ENCODE assay signal across 7 mouse cellular contexts in the genomic region with DNA sequence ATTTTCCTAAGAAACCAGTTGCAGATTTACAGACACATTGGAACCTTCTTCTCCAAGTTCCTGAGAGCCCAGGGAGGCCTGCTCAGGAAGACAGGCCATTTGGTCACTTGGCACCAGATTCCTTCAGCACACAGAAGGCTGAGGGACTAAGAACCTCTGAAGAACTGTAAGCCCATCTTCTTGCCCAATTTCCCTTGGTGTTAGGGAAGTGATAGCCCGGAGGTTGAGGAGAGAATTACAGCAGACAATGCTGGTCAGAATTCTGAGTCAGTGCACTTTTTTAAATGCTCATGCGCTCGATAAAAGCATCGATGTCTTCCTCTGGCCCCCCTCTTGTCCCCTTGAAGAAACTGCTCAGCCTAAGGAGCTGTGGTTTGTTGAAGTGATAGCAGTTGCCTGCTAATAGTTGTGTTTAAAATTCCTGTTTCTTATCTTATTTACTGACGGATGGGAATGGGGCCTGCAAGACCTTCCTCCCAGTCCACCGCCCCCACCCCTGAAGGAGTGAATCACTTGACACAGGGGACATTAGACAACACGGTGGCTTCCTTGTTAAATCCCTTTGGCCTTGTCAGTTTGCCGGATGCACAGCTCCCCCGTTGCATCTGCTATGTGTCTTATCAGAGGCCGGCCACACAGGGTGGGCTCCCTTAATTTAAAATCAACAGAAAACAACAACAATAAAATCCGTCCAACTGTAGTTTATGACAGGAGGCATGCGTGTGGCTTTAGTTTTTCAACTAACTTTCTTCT.
DNase-seq lines count a peak whose midpoint lies in the region; ATAC-seq and TF ChIP-seq lines count a peak whose summit lies in the region.

No protein-coding gene starts in this region.

- H3K9me3 ChIP-seq in lung, embryonic 14.5 days (ENCODE audit: low read depth, low read length), result no peaks in the 10 kb centered on the region
- H3K9me3 ChIP-seq in liver, embryonic 12.5 days (replicated peaks), result no peaks in the 10 kb centered on the region

- ATAC-seq in lung, embryonic 14.5 days (ENCODE audit: insufficient read depth), result peak; percentile 61
- ATAC-seq in granulocyte monocyte progenitor cell, adult 5-6 weeks (replicated peaks; ENCODE audit: poor library complexity, severe bottlenecking), result peak; percentile 80
- ATAC-seq in liver, embryonic 12.5 days, result peak; percentile 83

- WGBS in lung, embryonic 14.5 days, result 16% methylated on average over 12 of the region's 12 CpGs
- WGBS in liver, embryonic 12.5 days (ENCODE audit: insufficient replicate concordance), result 3% methylated on average over 12 of the region's 12 CpGs

- H3K9ac ChIP-seq in lung, embryonic 14.5 days, result no peak overlapping the region
- no peak overlapping the region for H3K9ac ChIP-seq in liver, embryonic 12.5 days

- H3K4me1 ChIP-seq in lung, embryonic 14.5 days (ENCODE audit: insufficient read depth), result peaks cover 11% of the 10 kb centered on the region; the same call in 1 of the 2 replicates
- peaks cover 48% of the 10 kb centered on the region for H3K4me1 ChIP-seq in liver, embryonic 12.5 days

- no peak overlapping the region for H3K4me3 ChIP-seq in lung, embryonic 14.5 days (ENCODE audit: low read depth, low read length)
- H3K4me3 ChIP-seq in liver, embryonic 12.5 days, result no peak overlapping the region

- H3K27ac ChIP-seq in lung, embryonic 14.5 days (ENCODE audit: low read depth), result peak overlapping the region; percentile 74
- H3K27ac ChIP-seq in liver, embryonic 12.5 days, result 0 out of 2 replicates have a peak overlapping the region, but pooled peaks have one; percentile 38

- peak; percentile 61 for DNase-seq in lung, embryonic 14.5 days
- DNase-seq in lung, postnatal 14 days, result no peak
- peak; percentile 32 for DNase-seq in retina, postnatal 1 day
- DNase-seq in urinary bladder, adult 2 months (ENCODE audit: low spot score), result no peak
- DNase-seq in adrenal gland, postnatal 4 days (ENCODE audit: low spot score in 2 of 2), result no peak

- no peaks in the 10 kb centered on the region for H3K27me3 ChIP-seq in lung, embryonic 14.5 days (ENCODE audit: insufficient read depth, low read length)
- no peaks in the 10 kb centered on the region for H3K27me3 ChIP-seq in liver, embryonic 12.5 days (replicated peaks)

- 0 out of 2 replicates have a peak overlapping the region, but pooled peaks have one; percentile 45 for H3K4me2 ChIP-seq in lung, embryonic 14.5 days
- peak overlapping the region; percentile 47 for H3K4me2 ChIP-seq in liver, embryonic 12.5 days

- peak; percentile 29; the same call in 1 of the 2 replicates for TF ChIP-seq CTCF in lung, embryonic 14.5 days (IDR thresholded peaks at IDR 0.05; ENCODE audit: low read depth)

- no peaks in the 10 kb centered on the region for H3K36me3 ChIP-seq in lung, embryonic 14.5 days (ENCODE audit: insufficient read depth)
- H3K36me3 ChIP-seq in liver, embryonic 12.5 days, result no peaks in the 10 kb centered on the region

Comparison
In these comparisons a context has a peak if more than half of its experiments do, and no peak if none do; other contexts are left out.
1. DNase-seq: peak in lung, embryonic 14.5 days (single experiment) and retina, postnatal 1 day (single experiment); none in lung, postnatal 14 days (single experiment), urinary bladder, adult 2 months (single experiment) and adrenal gland, postnatal 4 days (0 of 2).
2. Peak in every context shown above with its lines, with median percentiles within 50 percentile points of each other: ATAC-seq.